Mouse (Mus musculus): ENCODE results near the gene Fam189a2. TPM values are rescaled to one million over a fixed set of nuclear protein-coding genes. Genes with fewer than 3 reads are reported as not detected.
A peak's percentile ranks its signal among the peaks of the same experiment; 100 is the strongest.

The Fam189a2 gene
- polyA plus RNA-seq (2012; rRNA removed) (4.5 and 5.0 TPM in 2 replicates), polyA plus RNA-seq (2014; fragmentation: Nextera tagmentation; extraction: Ambion mirVana) (0.94 and 1.0 TPM in 2 replicates)

DNA sequence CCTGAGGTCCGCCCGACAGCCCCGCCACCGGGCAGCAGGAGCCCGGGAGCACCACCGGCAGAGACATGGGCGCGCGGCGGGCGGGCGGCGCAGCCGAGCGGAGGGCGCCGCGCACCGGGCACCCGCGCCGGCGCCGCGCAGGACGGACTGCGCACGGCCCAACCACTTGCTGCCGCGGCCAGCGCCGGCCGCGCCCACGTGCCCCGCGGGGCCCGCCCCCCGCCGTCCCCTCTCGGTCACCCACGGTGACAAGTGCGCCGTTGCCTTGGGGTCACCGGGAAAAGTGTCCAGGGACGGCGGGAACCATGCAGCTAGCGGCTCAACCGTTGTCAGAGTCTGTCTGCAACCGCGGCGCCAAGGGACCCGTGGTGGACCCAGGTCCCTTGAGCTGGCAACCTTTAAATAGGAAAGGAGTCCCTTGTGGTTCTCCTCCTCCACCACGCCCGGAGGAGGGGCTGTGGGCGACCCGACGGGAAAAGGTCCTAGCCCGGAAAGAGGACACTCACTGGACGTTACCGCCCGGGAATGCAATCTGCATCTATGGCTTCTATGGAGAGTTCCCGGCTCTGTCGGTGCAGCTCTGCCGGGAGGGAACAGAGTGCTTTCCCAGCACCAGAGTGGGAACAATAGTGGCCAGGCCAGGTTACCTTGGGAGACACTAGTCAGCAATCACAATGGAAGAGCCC, at the start of gene Fam189a2:
Gene Fam189a2 (minus strand): TSS at position 149 of the 686 bp plus-strand sequence.
- Histone ChIP-seq H3K4me1 (ENCODE audit: control insufficient read depth, insufficient read depth, low read length) (no peaks in the 10 kb centered on the region), H3K27me3 (ENCODE audit: control insufficient read depth, insufficient read depth, low read length) (peaks cover 43% of the 10 kb centered on the region), H3K4me2 (replicated peaks; ENCODE audit: low read depth, low read length, severe bottlenecking) (peak within 1 kb of the TSS; percentile 94), H3K9me3 (ENCODE audit: control insufficient read depth, low read length) (0 out of 2 replicates have a peak, but pooled peaks cover 4% of the 10 kb centered on the region), H3K9ac (ENCODE audit: low read depth, low read length, severe bottlenecking) (peak within 1 kb of the TSS; percentile 56), H3K36me3 (ENCODE audit: control insufficient read depth, insufficient read depth, low read length) (no peaks in the 10 kb centered on the region), H3K4me3 (replicated peaks; ENCODE audit: low read length) (peak within 1 kb of the TSS; percentile 53), H3K27ac (replicated peaks; ENCODE audit: low read depth, low read length) (no peak within 1 kb of the TSS)
- no peak for DNase-seq (ENCODE audit: low spot score)
- peak; percentile 85 for ATAC-seq (ENCODE audit: low FRiP score, low read depth)
- TF ChIP-seq POLR2A (IDR thresholded peaks at IDR 0.05; ENCODE audit: borderline replicate concordance, extremely low read depth, insufficient read depth, insufficient read length) = no peak
- under 1% methylated on average over 28 of the region's 65 CpGs for WGBS

DNA sequence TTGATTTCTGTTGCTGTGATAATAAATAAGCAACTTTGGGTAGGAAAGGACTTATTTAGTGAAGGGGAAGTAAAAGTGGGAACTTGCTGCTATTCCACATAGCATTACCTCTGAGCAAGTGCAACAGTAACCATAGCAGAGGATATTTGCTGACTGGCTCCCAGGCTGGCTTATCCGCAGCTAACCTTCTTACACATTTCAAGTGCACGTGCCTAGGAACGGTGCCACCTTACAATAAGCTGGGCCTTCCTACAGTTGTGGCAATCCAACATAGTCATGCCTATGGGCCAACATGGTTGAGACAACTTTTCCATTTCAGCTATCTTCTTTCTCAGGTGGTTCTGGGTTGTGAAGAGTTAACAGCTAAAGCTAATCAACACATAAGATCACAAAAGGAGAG, 46.8 kb upstream of the Fam189a2 start:
- Histone ChIP-seq H3K36me3 (ENCODE audit: control insufficient read depth, insufficient read depth, low read length) (no peaks in the 10 kb centered on the region), H3K27me3 (ENCODE audit: control insufficient read depth, insufficient read depth, low read length) (no peaks in the 10 kb centered on the region), H3K27ac (replicated peaks; ENCODE audit: low read depth, low read length) (no peak overlapping the region), H3K9me3 (ENCODE audit: control insufficient read depth, low read length) (no peaks in the 10 kb centered on the region), H3K4me1 (ENCODE audit: control insufficient read depth, insufficient read depth, low read length) (no peaks in the 10 kb centered on the region), H3K4me2 (replicated peaks; ENCODE audit: low read depth, low read length, severe bottlenecking) (no peak overlapping the region), H3K4me3 (replicated peaks; ENCODE audit: low read length) (no peak overlapping the region), H3K9ac (ENCODE audit: low read depth, low read length, severe bottlenecking) (no peak overlapping the region)
- ATAC-seq (ENCODE audit: low FRiP score, low read depth) (no peak), DNase-seq (ENCODE audit: low spot score) (no peak)
- no peak for TF ChIP-seq POLR2A (IDR thresholded peaks at IDR 0.05; ENCODE audit: borderline replicate concordance, extremely low read depth, insufficient read depth, insufficient read length)
- 98% methylated on average over 3 of the region's 3 CpGs for WGBS

DNA sequence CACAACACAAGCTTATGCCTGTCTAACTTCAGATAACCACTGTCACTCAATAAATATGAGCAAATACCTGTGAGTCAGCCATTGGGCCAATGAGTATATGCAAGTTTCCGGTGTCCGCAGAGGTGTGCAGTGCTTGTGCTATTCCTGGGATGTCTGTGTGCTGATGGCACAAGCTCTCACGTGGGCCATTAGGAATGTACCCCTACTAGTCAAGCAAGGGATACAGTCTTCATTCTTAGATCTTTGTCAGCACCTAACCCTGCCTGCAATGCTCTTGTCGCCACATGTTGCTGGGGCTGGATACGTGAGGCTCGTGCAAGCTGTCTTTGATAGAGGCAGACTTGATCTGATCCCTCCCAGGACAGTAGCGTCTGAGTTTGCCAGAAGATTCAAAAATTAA, 45.7 kb upstream of the Fam189a2 start:
- 79% methylated on average over 7 of the region's 7 CpGs for WGBS
- TF ChIP-seq POLR2A (IDR thresholded peaks at IDR 0.05; ENCODE audit: borderline replicate concordance, extremely low read depth, insufficient read depth, insufficient read length) = no peak
- no peak for DNase-seq (ENCODE audit: low spot score)

DNA sequence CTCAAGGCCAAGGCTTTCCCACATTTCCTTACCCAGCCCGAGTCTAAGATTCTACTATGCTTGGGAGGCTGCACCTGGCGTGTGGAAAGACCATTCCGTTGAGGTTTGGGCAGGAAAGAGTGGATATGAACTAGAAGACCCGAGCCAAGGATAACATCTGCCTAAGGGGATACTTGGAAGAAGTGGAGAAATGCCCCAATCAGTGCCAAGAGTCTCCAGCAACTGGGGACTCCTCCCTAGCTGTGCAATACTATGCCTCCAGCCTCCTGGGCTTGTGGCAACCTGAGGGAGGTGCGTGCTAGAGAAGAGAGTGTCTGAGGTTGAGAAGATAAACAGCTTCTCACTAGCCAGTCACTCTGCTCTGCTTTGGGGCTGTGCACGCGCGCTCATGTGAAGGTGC, 45.1 kb upstream of the Fam189a2 start:
- H3K36me3 ChIP-seq (ENCODE audit: control insufficient read depth, insufficient read depth, low read length) = no peaks in the 10 kb centered on the region
- TF ChIP-seq POLR2A (IDR thresholded peaks at IDR 0.05; ENCODE audit: borderline replicate concordance, extremely low read depth, insufficient read depth, insufficient read length) = no peak
- H3K27ac ChIP-seq (replicated peaks; ENCODE audit: low read depth, low read length) = no peak overlapping the region
- ATAC-seq (ENCODE audit: low FRiP score, low read depth) = peak; percentile 47; the same call in 1 of the 2 replicates
- no peak overlapping the region for H3K4me3 ChIP-seq (replicated peaks; ENCODE audit: low read length)
- no peaks in the 10 kb centered on the region for H3K27me3 ChIP-seq (ENCODE audit: control insufficient read depth, insufficient read depth, low read length)
- no peaks in the 10 kb centered on the region for H3K9me3 ChIP-seq (ENCODE audit: control insufficient read depth, low read length)
- H3K4me2 ChIP-seq (replicated peaks; ENCODE audit: low read depth, low read length, severe bottlenecking) = no peak overlapping the region
- H3K9ac ChIP-seq (ENCODE audit: low read depth, low read length, severe bottlenecking) = no peak overlapping the region
- 62% methylated on average over 8 of the region's 8 CpGs for WGBS
- no peaks in the 10 kb centered on the region for H3K4me1 ChIP-seq (ENCODE audit: control insufficient read depth, insufficient read depth, low read length)
- DNase-seq (ENCODE audit: low spot score) = peak; percentile 72

More for the DNA sequence above, 45.7 kb upstream of the Fam189a2 start:
- no peak overlapping the region for H3K4me3 ChIP-seq (replicated peaks; ENCODE audit: low read length)
- no peak for ATAC-seq (ENCODE audit: low FRiP score, low read depth)
- no peaks in the 10 kb centered on the region for H3K27me3 ChIP-seq (ENCODE audit: control insufficient read depth, insufficient read depth, low read length)
- H3K4me2 ChIP-seq (replicated peaks; ENCODE audit: low read depth, low read length, severe bottlenecking) = no peak overlapping the region
- no peaks in the 10 kb centered on the region for H3K4me1 ChIP-seq (ENCODE audit: control insufficient read depth, insufficient read depth, low read length)
- H3K36me3 ChIP-seq (ENCODE audit: control insufficient read depth, insufficient read depth, low read length) = no peaks in the 10 kb centered on the region
- H3K9me3 ChIP-seq (ENCODE audit: control insufficient read depth, low read length) = no peaks in the 10 kb centered on the region
- no peak overlapping the region for H3K27ac ChIP-seq (replicated peaks; ENCODE audit: low read depth, low read length)
- no peak overlapping the region for H3K9ac ChIP-seq (ENCODE audit: low read depth, low read length, severe bottlenecking)

DNA sequence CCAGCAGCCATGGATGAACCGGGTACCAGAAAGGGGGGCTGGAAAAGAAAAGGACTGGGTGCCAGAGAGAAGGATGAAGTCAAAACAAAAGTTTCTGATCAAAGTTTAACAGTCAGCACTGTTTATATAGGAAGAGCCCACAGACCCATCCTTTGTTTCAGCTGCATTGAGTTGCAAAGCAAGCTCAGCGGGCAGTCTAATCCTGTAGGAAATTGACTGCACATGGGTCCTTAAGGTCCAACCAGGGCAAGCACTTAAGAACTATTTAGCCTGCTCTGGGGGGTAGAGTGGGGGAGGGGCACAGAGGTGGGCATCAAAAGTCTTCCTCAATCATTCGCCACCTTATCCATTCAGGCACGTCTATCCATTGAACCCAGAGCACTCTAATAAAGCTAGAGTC, 42.3 kb upstream of the Fam189a2 start:
- no peak overlapping the region for H3K9ac ChIP-seq (ENCODE audit: low read depth, low read length, severe bottlenecking)
- WGBS = 74% methylated on average over 4 of the region's 4 CpGs
- no peak for DNase-seq (ENCODE audit: low spot score)
- no peak overlapping the region for H3K27ac ChIP-seq (replicated peaks; ENCODE audit: low read depth, low read length)
- no peak for ATAC-seq (ENCODE audit: low FRiP score, low read depth)
- H3K27me3 ChIP-seq (ENCODE audit: control insufficient read depth, insufficient read depth, low read length) = no peaks in the 10 kb centered on the region
- H3K4me2 ChIP-seq (replicated peaks; ENCODE audit: low read depth, low read length, severe bottlenecking) = no peak overlapping the region
- no peak overlapping the region for H3K4me3 ChIP-seq (replicated peaks; ENCODE audit: low read length)
- TF ChIP-seq POLR2A (IDR thresholded peaks at IDR 0.05; ENCODE audit: borderline replicate concordance, extremely low read depth, insufficient read depth, insufficient read length) = no peak
- H3K36me3 ChIP-seq (ENCODE audit: control insufficient read depth, insufficient read depth, low read length) = no peaks in the 10 kb centered on the region
- no peaks in the 10 kb centered on the region for H3K4me1 ChIP-seq (ENCODE audit: control insufficient read depth, insufficient read depth, low read length)
- no peaks in the 10 kb centered on the region for H3K9me3 ChIP-seq (ENCODE audit: control insufficient read depth, low read length)

Data from limb, embryonic 14.5 days (tissue).